Mouse (Mus musculus) spleen, adult 2 months (tissue): Measurements from ENCODE around the gene Gimap5. TPM values are rescaled to one million over a fixed set of nuclear protein-coding genes. Genes with fewer than 3 reads are reported as not detected.

Experiments used
- DNase-seq, 2 experiments: peaks; one replicate each; pipeline versions ENCODE4 v3.0.0 to v3.0.0-alpha.2; 2012 to 2021; ENCODE audit warnings: low spot score in 2 of 2, low read depth in 1 of 2
- H3K27ac ChIP-seq: fragments of 200-500 bp; 2 replicates; pipeline ENCODE4 v1.5.1; 2012; ENCODE audit warnings: low read length, inconsistent platforms; ENCODE audit not compliant: insufficient read depth
- H3K27me3 ChIP-seq: fragments of 200-500 bp; 2 replicates; pipeline ENCODE4 v1.6.1; 2012; ENCODE audit warnings: mild to moderate bottlenecking, moderate library complexity, low read length, inconsistent platforms; ENCODE audit not compliant: control insufficient read depth, insufficient read depth
- H3K36me3 ChIP-seq: fragments of 200-500 bp; 2 replicates; pipeline ENCODE4 v1.6.1; 2012; ENCODE audit warnings: mild to moderate bottlenecking, low read length, inconsistent platforms; ENCODE audit not compliant: control insufficient read depth, insufficient read depth
- H3K4me1 ChIP-seq: fragments of 200-500 bp; 2 replicates; pipeline ENCODE4 v1.6.1; 2011; ENCODE audit warnings: inconsistent platforms; ENCODE audit not compliant: control insufficient read depth, insufficient read depth, insufficient read length
- H3K4me3 ChIP-seq: fragments of 200-500 bp; 2 replicates; pipeline ENCODE4 v1.5.1; 2011; ENCODE audit warnings: mild to moderate bottlenecking, inconsistent platforms; ENCODE audit not compliant: insufficient read depth, insufficient read length; ENCODE audit errors: extremely low read depth
- CTCF ChIP-seq: fragments of 200-500 bp; IDR thresholded peaks from 2 replicates; pipeline ENCODE4 v1.5.1; 2011; ENCODE audit warnings: mild to moderate bottlenecking, inconsistent platforms; ENCODE audit not compliant: insufficient read depth, insufficient read length, insufficient replicate concordance; ENCODE audit errors: extremely low read depth
- POLR2A ChIP-seq: fragments of 200-500 bp; IDR thresholded peaks from 2 replicates; pipeline ENCODE4 v1.6.1; 2011; ENCODE audit warnings: low read depth, low read length, inconsistent platforms
- polyA plus RNA-seq: library from polyadenylated mRNA; depleted of rRNA; stranded (reverse); fragments of >200 nt; gene quantifications from 2 replicates; pipeline ENCODE4 v1.2.3, GENCODE M21; 2012; rRNA removed

Gimap5 gene
- polyA plus RNA-seq, 1 experiment: 74.0 TPM

DNA sequence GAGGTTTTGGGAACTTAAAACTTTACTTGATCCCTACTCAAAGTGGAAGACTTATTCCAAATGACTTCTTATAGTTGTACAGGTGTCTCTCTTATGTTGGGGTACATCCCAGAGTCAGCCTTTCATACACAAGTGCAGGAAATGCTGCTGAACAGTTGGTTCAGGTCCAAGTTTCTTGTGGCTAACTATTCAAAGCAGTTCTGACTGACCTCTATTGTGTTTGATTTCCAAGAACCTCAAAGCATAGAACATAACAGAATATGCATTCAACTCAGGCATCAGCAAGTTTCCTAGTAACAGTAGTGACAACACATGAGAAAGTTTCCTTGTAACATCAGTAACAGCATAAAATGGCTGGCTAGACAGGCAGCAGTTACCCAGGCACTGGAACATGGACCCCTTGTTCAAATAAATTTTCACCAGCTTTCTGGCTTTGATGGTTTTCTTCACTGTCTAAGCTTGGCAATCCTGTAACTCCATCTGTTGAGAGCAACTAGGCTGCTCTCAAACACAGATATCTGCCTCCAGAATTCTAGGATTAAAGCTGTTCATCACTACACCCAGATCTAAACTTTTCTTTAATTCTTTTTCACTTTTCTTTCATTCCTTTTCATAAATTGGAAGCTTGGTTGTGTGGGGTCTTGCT lies 57.5 kb downstream of the Gimap5 start:
- DNase-seq: peak in 1 of 2 experiments; percentile 22
- no peak for TF ChIP-seq POLR2A
- no peak for TF ChIP-seq CTCF
- no peaks in the 10 kb centered on the region for H3K27me3 ChIP-seq

More for the DNA sequence above, 57.5 kb downstream of the Gimap5 start:
- no peaks in the 10 kb centered on the region for H3K36me3 ChIP-seq
- H3K4me3 ChIP-seq: no peak overlapping the region
- H3K4me1 ChIP-seq: no peaks in the 10 kb centered on the region
- H3K27ac ChIP-seq: no peak overlapping the region

Other genes starting within 250 kb of the Gimap5 start
- 1.7 and 1.8 TPM in 2 replicates for gene Atp6v0e2, start 208.6 kb upstream of the Gimap5 start, polyA plus RNA-seq
- gene Lrrc61, start 191.4 kb upstream of the Gimap5 start, polyA plus RNA-seq: 22.9 and 38.8 TPM in 2 replicates
- 44.3 and 45.5 TPM in 2 replicates for gene Rarres2, start 173.4 kb upstream of the Gimap5 start, polyA plus RNA-seq
- not detected in 2 replicates for gene Gm45021, start 156.6 kb upstream of the Gimap5 start, polyA plus RNA-seq
- gene Repin1, start 152.3 kb upstream of the Gimap5 start, polyA plus RNA-seq: 12.4 and 15.8 TPM in 2 replicates
- not detected in 2 replicates for gene Gm44965, start 152.3 kb upstream of the Gimap5 start, polyA plus RNA-seq
- 3.6 and 5.3 TPM in 2 replicates for gene Zfp775, start 144.1 kb upstream of the Gimap5 start, polyA plus RNA-seq
- gene AI854703, start 119.4 kb upstream of the Gimap5 start, polyA plus RNA-seq: 0.70 and 0.77 TPM in 2 replicates
- gene Gimap8, start 99.0 kb upstream of the Gimap5 start, polyA plus RNA-seq: 20.1 and 22.2 TPM in 2 replicates
- gene Gimap9, start 70.1 kb upstream of the Gimap5 start, polyA plus RNA-seq: 9.9 and 10.4 TPM in 2 replicates
- 66.3 and 73.5 TPM in 2 replicates for gene Gimap4, start 61.6 kb upstream of the Gimap5 start, polyA plus RNA-seq
- gene Gimap6, start 38.0 kb upstream of the Gimap5 start, polyA plus RNA-seq: 50.8 and 54.3 TPM in 2 replicates
- 0.43 and 0.82 TPM in 2 replicates for gene Gm28053, start 27.6 kb upstream of the Gimap5 start, polyA plus RNA-seq
- gene Gimap7, start 27.6 kb upstream of the Gimap5 start, polyA plus RNA-seq: 9.5 and 11.6 TPM in 2 replicates
- gene Gimap1, start 7.1 kb upstream of the Gimap5 start, polyA plus RNA-seq: 94.4 and 103 TPM in 2 replicates
- 140 and 150 TPM in 2 replicates for gene Gimap3, start 24.7 kb downstream of the Gimap5 start, polyA plus RNA-seq
- 95.2 and 105 TPM in 2 replicates for gene Tmem176a, start 94.7 kb downstream of the Gimap5 start, polyA plus RNA-seq
- 199 TPM in 2 replicates for gene Tmem176b, start 95.3 kb downstream of the Gimap5 start, polyA plus RNA-seq
- gene Aoc1, start 126.7 kb downstream of the Gimap5 start, polyA plus RNA-seq: 0.77 and 1.1 TPM in 2 replicates
- gene 1600015I10Rik, start 183.7 kb downstream of the Gimap5 start, polyA plus RNA-seq: not detected in 2 replicates
- 0.02 TPM in 1 of 2 replicates, not detected in the other for gene Doxl2, start 228.8 kb downstream of the Gimap5 start, polyA plus RNA-seq
- gene Svs1, start 240.7 kb downstream of the Gimap5 start, polyA plus RNA-seq: not detected in 2 replicates